Mouse (Mus musculus): Measurements from ENCODE around the gene 4930502E18Rik.

DNA sequence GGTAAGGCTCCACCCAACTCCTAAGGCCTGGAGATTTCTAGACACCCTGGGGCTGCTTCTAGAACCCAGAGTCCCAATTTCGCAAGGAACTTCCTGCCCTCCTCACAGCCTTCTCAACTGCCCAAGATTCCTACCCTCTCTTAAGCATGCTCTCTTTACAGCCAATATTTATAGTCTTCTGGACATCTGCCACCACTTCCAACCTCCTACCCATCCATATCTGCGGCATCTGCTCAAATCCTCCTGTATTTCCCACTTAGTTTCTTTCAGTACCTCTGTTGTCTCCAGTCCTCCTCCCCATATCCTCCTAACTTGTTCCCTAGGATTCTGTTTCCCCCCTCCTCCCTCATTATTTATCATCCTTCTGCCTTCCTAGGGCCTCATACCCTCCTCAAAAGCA is 25.4 kb upstream of the 4930502E18Rik start:
- TF ChIP-seq POLR2A (IDR thresholded peaks at IDR 0.05; ENCODE audit: borderline replicate concordance, extremely low read depth, low read depth, low read length) (no peak), CTCF (IDR thresholded peaks at IDR 0.05; ENCODE audit: insufficient read depth, low read length) (no peak)
